Mouse (Mus musculus): Measurements from ENCODE around the gene E2f2.

DNA sequence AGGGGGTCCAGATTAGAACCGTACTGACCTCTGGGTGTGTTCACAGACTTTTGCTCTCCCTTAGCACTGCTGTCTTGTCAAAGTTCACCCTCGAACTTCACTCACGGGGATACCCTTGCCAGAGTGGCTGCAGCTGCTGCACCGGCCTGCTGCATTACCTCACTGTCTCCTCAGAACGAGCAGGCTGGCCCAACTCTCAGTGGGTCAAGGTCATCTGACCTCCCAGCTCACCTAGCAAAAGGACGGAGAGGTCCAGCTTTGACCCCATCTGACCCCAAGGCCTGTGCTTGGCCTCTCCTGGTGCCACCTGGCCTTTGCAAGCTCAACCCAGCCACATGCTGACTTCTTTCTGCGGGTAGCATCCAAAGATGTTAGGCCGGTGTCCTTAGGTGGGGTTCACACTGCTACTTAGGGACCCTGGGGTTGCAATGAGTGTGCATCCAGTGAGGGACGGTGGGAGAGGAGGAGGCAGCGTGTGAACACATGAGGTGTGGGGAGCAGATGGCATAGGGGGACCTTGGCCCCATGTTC, 3.9 kb downstream of the E2f2 start:
- TF ChIP-seq CTCF (IDR thresholded peaks at IDR 0.05; ENCODE audit: borderline replicate concordance, insufficient read depth, low read depth, low read length), result no peak
- no peak for TF ChIP-seq POLR2A (IDR thresholded peaks at IDR 0.05; ENCODE audit: borderline replicate concordance, insufficient read depth, low read length)

Measured in cerebellum, adult 2 months (tissue).